Mouse (Mus musculus) spleen, embryonic (tissue): Measurements from ENCODE around the gene Hunk.

ENCODE experiments used
- CTCF ChIA-PET: fragments of 350-600 bp; sonication (Branson Sonifier 250); formaldehyde crosslinking; loops from one replicate; lab custom pipeline; 2022; lab: Charles Lee

Gene Hunk

DNA sequence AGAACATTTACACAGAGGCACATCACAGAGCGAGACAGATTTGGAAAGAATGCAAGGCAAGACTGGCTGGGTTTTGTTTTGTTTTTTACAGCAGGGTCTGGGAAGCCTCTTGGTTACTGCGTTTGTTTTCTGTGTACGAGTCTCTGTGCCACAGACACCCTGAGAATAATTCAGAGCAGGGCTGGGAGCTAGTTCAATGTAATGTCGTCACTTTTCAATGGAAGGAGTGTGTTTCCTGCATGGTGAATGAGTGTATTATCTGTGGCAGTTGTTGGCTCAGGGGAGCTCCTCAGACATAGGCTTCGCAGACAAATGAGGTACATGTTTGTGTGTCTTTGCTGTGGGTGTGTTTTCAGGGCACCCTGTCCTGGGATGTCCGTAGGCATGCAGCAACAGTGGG, 115.0 kb downstream of the Hunk start:
- CTCF ChIA-PET: no interaction called here

DNA sequence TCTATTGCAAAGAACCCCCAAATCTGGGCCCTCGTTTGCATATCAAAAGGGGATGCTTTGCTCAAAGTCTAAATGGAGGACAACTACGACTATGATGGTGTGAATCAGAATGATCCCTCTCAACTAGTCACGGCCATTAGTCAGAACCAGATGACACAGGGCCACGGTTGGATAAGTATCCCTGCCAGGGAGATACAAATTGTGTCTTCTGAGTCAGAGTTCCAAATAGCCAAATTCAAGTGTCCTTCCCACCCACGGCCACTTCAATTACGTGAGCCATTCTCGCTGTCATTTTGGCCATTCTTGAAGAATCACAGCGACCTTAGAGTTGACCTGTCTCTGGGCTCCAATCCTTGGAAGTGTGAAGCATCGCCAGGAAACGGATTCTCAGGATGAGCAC, 119.4 kb downstream of the Hunk start:
- CTCF ChIA-PET: no interaction called here

DNA sequence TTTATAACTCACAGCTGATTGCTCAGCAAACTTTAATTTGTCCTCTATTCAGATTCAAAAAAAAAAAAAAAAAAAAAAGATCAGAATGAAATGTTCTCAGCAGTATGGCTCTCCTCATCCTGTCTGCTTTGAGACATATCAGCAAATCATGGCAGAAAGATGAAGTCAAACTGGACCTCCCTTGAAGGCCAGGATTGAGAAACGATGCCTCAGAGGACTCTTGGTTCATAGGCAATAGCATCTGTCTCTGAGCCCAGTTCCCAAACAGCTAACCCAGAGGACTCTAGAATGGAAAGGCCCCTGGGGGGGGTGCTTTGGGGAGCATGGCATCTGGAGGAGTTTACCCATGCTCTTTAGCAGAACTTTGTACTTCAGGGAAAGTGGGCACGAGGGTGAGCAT, 119.9 kb downstream of the Hunk start:
- CTCF ChIA-PET: no interaction called here

DNA sequence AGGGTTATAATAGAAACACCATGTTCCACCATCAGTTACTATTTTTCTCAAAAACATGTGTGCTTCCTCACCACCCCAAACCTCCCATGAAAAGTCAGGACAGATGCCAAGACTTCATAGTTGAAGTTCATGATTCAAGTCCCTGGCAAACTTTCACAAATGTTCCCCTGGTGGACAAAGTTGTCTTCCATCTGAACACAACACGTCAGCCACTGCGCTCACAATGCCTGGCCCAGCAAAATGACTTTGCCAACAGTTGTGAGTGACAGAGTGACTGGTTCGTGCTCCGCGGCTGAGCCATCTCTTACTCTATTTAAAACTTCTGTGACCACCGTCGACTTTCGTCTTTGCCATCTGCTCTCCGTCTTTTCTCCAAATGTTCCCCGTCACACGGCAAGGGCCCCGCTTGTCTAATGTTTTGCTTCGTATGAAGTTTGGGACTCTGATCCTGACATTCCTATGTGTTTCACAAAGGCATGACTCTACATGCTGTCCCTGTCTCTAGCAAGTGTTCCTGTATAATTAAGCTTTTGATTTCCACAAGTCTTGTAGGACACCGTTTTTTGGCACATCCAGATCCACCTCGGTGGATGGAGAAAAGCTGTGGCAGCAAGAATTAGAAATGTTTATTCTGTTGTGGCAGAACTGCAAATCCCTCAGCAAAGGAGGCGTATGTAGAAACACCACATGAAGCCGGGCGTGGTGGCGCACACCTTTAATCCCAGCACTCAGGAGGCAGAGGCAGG, 125.9 kb downstream of the Hunk start:
- CTCF ChIA-PET: no interaction called here

DNA sequence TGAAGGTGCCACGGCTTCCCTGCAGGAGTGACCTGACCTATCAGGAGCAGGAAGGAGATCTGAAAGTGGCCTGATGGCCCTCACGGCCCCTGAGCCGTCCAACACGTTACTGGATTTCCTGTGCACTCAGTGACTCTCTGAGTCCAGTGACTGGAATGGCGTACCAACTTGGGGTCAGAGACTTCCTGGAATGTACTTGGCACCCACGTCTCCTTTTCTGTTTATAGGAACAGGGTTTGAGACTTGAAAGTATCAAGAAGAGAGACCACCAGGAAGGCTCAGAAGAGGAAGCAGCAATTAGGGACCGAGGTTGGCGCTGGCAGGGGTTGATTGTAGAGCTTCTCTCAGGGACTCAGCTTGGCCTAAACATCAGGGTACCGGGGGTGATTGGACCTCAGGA, 131.2 kb downstream of the Hunk start:
- CTCF ChIA-PET: no interaction called here

GRCm38 (mm10) chr16:90518232-90518631, 132.4 kb downstream of the Hunk start:
- CTCF ChIA-PET: no interaction called here

GRCm38 (mm10) chr16:90518732-90519295, 133.0 kb downstream of the Hunk start:
- CTCF ChIA-PET: no interaction called here

DNA sequence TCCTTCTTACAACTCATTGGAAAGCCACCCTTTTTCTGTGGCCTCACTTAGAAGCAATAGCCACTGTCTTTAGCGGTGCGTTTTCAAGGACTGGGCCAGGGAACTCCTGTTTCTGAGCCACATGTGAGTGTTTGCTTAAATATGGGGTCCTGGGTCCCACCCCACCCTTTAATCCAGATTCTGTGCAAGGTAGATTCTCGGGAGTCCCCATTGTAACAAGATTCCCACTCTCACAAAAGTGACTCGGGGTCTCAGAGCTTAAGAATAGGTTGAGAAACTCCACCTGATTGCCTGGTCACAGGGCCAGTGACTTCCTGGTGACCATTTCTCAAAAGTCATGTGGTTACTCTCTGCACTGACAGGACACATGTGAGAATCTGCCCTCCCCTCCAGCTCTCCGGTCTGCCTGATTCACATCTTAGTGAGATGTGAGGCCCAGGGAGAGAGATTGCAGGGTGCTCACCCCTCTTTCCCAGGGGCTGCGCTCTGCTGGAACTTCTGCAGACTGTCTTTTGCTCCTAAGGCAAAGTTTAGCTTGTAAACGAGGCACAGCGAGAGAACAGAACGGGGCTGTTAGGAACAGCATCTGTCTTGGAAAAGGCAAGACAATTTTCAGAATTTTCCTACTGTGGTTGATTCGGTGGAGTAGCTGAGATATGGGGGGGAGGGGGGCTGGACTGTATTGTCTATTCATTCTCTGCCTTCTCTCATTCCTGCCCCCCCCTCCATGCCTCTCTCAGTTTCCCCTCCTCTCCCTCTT, 135.6 kb downstream of the Hunk start:
- CTCF ChIA-PET: no interaction called here

DNA sequence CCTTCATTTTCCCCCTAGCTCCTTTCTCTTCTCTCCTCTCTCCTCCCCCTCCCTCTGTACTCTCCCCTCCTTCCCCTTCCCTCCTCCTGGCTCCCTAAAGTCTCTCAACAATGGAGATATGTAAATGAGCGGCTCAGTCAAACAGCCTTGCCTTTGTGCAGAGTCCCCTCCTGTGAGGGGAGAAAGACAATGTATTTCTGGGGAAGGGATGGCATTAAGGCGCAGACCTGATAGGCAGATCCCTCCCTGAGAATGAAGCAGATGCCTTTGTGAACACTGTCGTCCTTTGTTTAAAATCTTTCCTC, 136.1 kb downstream of the Hunk start:
- CTCF ChIA-PET: no interaction called here

DNA sequence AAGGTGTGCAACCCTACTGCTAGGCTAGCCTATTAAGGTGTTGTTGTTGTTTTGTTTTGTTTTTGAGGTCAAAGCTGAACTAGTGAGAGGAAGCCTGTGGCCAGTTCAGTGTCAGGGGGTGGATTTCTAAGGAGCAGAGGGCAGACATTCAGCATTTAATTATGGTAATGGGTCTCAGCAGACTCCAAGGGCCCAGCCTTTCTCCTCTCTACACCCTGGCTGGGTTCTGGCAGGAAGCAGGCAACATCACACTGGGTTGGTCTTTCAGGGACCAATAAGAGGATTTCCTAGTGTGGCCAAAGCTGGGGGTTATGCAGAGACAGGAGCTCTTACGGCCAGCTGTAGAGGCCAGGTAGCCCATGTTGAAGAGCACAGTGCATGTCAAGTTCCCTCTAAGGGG, 136.8 kb downstream of the Hunk start:
- CTCF ChIA-PET: no interaction called here

DNA sequence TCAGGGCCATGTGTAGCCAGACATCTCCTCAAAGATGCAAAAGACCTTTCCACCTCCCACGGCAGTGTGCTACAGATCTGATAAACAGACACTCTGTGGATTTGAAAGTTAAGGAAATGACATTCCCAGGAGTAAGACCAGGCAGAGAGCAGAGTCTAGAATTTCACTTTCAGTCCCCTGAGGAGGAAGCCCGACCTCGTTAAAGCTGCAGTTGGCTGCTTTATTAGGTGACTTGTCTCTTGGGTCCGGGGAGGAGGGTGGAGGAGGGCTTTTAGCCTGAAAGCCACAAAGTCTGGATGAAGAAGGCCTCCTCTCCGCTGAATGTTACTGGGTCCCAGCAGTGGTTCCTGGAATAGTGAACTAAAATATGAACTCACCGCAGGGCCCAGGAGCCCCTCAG, 137.6 kb downstream of the Hunk start:
- CTCF ChIA-PET: no interaction called here

DNA sequence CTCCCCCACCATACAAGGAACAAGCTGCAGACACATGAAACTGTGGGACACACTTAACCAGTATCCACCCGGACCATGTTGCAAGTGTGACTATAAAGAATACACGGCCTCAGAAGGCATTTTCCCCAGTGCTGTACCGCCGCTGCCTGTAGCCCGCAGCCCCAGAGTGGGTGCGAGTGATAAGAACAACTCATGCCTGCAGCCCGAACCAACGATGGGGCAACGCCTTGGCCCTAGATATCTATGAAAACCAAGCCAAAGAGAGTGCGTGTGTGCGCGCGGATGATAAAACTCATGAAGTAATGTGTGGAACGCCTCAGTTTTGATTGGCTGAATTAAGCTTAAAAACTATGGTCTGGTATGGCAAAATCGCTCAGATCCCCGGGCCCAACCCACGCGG, 138.1 kb downstream of the Hunk start:
- CTCF ChIA-PET: no interaction called here

DNA sequence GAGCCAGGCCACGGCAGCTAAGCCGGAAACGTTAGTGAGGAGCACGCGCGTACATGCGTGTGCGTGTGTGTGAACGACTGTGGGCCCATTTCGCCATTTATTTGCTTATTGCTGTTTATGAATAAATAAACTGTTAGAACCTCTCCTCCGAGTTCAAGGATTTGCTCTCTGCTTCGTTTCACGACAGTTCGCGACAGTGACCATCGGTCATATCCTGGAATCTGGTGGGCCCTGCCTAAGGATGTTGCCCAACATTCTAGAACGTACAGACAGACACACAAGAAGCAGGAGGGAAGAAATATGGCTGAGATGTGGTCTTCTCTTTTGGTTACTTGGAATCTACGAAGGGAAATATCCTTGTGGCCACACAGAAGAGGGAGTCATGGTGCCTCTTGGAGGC, 138.6 kb downstream of the Hunk start:
- CTCF ChIA-PET: no interaction called here

DNA sequence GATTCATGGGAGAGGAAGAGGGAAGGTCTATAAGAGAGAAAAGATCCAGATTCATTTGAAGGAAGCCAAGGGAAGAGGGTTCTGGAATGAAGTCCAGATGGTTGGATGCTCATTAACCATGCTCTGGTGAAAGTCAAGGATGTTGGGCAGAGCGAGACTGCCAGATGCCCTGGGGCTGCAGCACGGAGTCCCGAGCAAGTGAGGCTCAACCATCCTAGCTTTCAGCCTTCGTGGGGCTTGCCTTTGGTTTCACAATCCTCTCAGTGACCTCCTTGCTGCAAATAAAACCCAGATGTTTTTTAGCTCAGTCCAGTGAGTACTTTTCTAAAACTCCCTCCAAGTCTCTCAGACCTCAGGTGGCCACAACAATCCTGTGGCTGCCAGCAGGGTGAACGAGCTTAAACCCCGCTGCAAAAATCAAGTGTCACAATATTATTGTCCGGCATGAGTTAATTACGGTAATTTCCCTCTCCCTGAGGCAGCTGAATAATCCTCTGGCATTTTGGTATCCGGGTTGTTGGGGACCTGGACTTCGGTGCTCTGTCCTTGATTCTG, 147.4 kb downstream of the Hunk start:
- CTCF ChIA-PET: no interaction called here

- CTCF ChIA-PET: no interaction called here
Measured at GRCm38 (mm10) chr16:90534591-90534990, 148.8 kb downstream of the Hunk start.

DNA sequence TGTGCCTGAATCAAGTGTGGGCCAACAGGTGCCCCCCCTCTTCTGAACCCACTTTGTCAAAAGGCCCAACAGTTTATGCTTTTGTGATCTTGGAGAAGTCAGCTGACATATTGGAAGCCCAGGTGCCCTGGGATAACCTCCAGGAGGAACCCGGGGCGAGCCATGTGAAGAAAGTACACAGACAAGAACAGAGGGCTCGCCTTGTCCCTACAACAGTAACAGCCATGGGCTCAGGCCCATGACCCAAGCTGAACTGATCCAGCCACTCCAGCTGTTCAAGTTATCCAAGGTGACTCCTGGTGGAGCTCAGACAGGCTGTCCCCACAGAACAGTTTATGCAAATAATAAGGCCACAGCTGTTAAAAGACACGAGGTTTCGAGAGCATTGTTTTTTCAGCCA, 153.1 kb downstream of the Hunk start:
- CTCF ChIA-PET: no interaction called here

- CTCF ChIA-PET: no interaction called here
Measured at GRCm38 (mm10) chr16:90541191-90541590, 155.4 kb downstream of the Hunk start.

DNA sequence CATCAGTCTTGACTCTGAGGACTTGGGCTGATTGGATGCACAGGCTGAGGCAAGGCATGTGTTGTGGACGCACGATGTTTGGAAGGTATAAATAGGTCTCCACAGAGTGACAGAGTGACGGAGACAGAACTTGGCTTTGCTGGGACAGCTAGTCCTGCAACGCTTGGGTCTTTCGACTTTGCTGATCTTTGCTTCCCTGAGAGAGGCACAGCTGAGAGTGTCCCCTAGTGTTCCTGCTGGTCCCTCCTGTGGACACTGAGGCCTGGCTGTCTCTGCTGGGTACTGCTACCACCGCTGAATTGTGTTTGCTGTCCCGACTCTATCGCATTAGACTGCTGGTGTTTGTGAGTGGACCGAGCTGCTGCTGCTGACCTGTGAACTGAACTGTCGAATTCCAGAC, 156.6 kb downstream of the Hunk start:
- CTCF ChIA-PET: no interaction called here

DNA sequence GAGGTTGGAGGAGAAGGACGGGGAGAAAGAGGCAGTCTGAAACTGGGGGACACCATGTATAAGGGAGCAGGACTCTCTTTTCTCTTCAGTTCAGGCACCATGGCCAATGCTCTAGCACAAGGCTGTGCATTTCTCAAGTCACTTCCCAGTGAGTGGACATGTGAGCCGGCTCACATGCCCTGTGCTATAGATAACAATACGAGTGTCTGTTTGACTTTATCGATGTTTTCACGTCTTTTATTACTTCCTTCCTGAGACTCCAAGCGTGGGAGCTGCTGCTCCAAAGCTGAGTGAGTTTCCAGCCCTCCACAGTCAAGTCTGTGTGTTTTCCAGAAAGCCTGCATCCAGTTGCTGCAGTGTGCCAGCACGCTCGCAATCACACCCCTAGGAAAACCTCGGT, 158.4 kb downstream of the Hunk start:
- CTCF ChIA-PET: no interaction called here

DNA sequence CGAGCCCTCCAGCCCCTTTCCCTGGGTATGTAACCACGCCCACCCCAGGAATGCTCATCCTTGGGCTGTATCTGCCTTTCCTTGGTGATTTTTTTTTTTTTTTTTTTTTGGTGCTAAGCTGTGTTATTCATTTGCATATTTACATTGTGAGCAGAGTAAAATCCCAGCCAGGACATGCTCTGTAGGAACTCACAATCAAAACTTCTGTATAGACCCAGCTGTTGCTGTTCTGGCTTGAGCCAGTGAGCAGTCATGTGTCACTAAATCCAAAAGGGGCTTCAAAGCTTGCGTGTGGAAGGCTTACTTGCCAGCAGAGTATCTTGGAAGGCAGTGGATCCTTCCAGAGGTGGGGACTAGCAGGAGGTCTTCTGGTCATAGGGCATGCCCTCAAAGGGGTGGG, 159.7 kb downstream of the Hunk start:
- CTCF ChIA-PET: no interaction called here

GRCm38 (mm10) chr16:90546591-90546990, 160.8 kb downstream of the Hunk start:
- CTCF ChIA-PET: no interaction called here

GRCm38 (mm10) chr16:90547996-90548395, 162.2 kb downstream of the Hunk start:
- CTCF ChIA-PET: no interaction called here
